Comparison of ENCODE assay signal across 9 mouse cellular contexts in the genomic region with DNA sequence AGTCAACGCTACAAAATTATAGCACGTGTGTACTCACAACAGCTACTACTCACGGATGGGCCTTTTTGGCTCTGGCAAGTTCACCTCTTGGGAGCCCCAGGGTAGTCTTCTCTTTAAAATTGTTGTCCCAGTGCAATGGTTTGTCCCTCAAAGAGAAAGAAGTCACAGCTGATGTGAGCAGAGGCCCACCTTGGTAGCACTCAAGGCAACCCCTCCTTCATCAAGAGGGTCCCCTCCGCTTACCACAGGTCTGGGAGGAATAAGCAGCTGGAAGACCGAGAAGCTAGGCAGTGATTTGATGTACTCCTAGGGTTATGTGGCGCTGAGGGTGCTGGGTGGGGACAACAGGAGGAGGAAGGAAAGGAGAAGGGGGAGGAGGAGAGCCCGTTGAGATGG. TPM values are rescaled to one million over a fixed set of nuclear protein-coding genes. Genes with fewer than 3 reads are reported as not detected.
DNase-seq lines count a peak whose midpoint lies in the region; ATAC-seq lines count a peak whose summit lies in the region.
"Had no signal": no experiment of that assay in that cellular context is flagged by ENCODE, and none has a peak within 500 bp of the region (broad histone marks: within the 10 kb centered on the region; RNA-seq: fewer than 3 reads in every experiment).

No protein-coding gene starts in this region.

- ATAC-seq in heart, embryonic 16.5 days (replicated peaks; ENCODE audit: extremely low read depth, insufficient read depth, low FRiP score): no peak
- no peak for ATAC-seq in hindbrain, embryonic 16.5 days
- ATAC-seq in midbrain, embryonic 13.5 days: no peak
- no peak for ATAC-seq in granulocyte monocyte progenitor cell, adult 5-6 weeks (replicated peaks; ENCODE audit: poor library complexity, severe bottlenecking)

- no peak overlapping the region for H3K27ac ChIP-seq in heart, embryonic 16.5 days (ENCODE audit: low read length)
- peak overlapping the region; percentile 81 for H3K27ac ChIP-seq in embryonic facial prominence, embryonic 10.5 days (replicated peaks)
- H3K27ac ChIP-seq in hindbrain, embryonic 16.5 days (ENCODE audit: low read depth, low read length): no peak overlapping the region
- H3K27ac ChIP-seq in midbrain, embryonic 13.5 days: no peak overlapping the region

- peak overlapping the region; percentile 59 for H3K4me3 ChIP-seq in heart, embryonic 16.5 days (ENCODE audit: low read length)
- peak overlapping the region; percentile 65 for H3K4me3 ChIP-seq in embryonic facial prominence, embryonic 10.5 days
- H3K4me3 ChIP-seq in hindbrain, embryonic 16.5 days (ENCODE audit: low read length): peak overlapping the region; percentile 41; the same call in 1 of the 2 replicates
- peak overlapping the region; percentile 47 for H3K4me3 ChIP-seq in midbrain, embryonic 13.5 days (replicated peaks)
- H3K4me3 ChIP-seq: myocyte had no signal

- H3K9me3 ChIP-seq in heart, embryonic 16.5 days (replicated peaks; ENCODE audit: control insufficient read depth, low read length): no peaks in the 10 kb centered on the region
- no peaks in the 10 kb centered on the region for H3K9me3 ChIP-seq in embryonic facial prominence, embryonic 10.5 days
- H3K9me3 ChIP-seq in hindbrain, embryonic 16.5 days (ENCODE audit: control insufficient read depth, low read length): no peaks in the 10 kb centered on the region
- no peaks in the 10 kb centered on the region for H3K9me3 ChIP-seq in midbrain, embryonic 13.5 days

- DNase-seq in heart, adult 8-10 months (ENCODE audit: low spot score): no peak
- no peak for DNase-seq in embryonic facial prominence, embryonic 10.5 days (ENCODE audit: low spot score)
- no peak for DNase-seq in adrenal gland, postnatal 25 days
- DNase-seq in left cerebral cortex, adult 8-10 months (ENCODE audit: low spot score in 2 of 2): no peak

- H3K4me1 ChIP-seq in heart, embryonic 16.5 days (ENCODE audit: control insufficient read depth, insufficient read depth, low read length): peaks cover 17% of the 10 kb centered on the region
- peaks cover 47% of the 10 kb centered on the region for H3K4me1 ChIP-seq in embryonic facial prominence, embryonic 10.5 days
- H3K4me1 ChIP-seq in hindbrain, embryonic 16.5 days (ENCODE audit: control insufficient read depth, insufficient read depth, low read depth, low read length): peaks cover 26% of the 10 kb centered on the region
- H3K4me1 ChIP-seq in midbrain, embryonic 13.5 days (replicated peaks): peaks cover 39% of the 10 kb centered on the region

- 44% methylated on average over 7 of the region's 7 CpGs for WGBS in heart, embryonic 16.5 days
- WGBS in embryonic facial prominence, embryonic 10.5 days: 33% methylated on average over 7 of the region's 7 CpGs
- 32% methylated on average over 7 of the region's 7 CpGs for WGBS in hindbrain, embryonic 16.5 days
- WGBS in midbrain, embryonic 13.5 days: 40% methylated on average over 7 of the region's 7 CpGs

- peak overlapping the region; percentile 78 for H3K9ac ChIP-seq in heart, embryonic 16.5 days (ENCODE audit: low read length)
- no peak overlapping the region for H3K9ac ChIP-seq in hindbrain, embryonic 16.5 days (ENCODE audit: low read depth, low read length)
- H3K9ac ChIP-seq in midbrain, embryonic 13.5 days (replicated peaks): peak overlapping the region; percentile 67

- H3K4me2 ChIP-seq in heart, embryonic 16.5 days (ENCODE audit: low read depth, low read length): peak overlapping the region; percentile 96
- H3K4me2 ChIP-seq in hindbrain, embryonic 16.5 days (ENCODE audit: low read length): peak overlapping the region; percentile 66
- peak overlapping the region; percentile 84 for H3K4me2 ChIP-seq in midbrain, embryonic 13.5 days (replicated peaks)

- H3K36me3 ChIP-seq in heart, embryonic 16.5 days (ENCODE audit: control insufficient read depth, insufficient read depth): no peaks in the 10 kb centered on the region
- H3K36me3 ChIP-seq in embryonic facial prominence, embryonic 10.5 days (replicated peaks): no peaks in the 10 kb centered on the region
- no peaks in the 10 kb centered on the region for H3K36me3 ChIP-seq in hindbrain, embryonic 16.5 days (ENCODE audit: control insufficient read depth, insufficient read depth, low read length)
- H3K36me3 ChIP-seq in midbrain, embryonic 13.5 days: no peaks in the 10 kb centered on the region

- H3K27me3 ChIP-seq in heart, embryonic 16.5 days (ENCODE audit: control insufficient read depth, insufficient read depth, low read length): peaks cover 12% of the 10 kb centered on the region
- peaks cover 84% of the 10 kb centered on the region for H3K27me3 ChIP-seq in embryonic facial prominence, embryonic 10.5 days (replicated peaks; ENCODE audit: low read depth, poor library complexity, severe bottlenecking)
- no peaks in the 10 kb centered on the region; the same call in 1 of the 2 replicates for H3K27me3 ChIP-seq in hindbrain, embryonic 16.5 days (replicated peaks; ENCODE audit: control insufficient read depth, insufficient read depth, low read length)
- peaks cover 48% of the 10 kb centered on the region for H3K27me3 ChIP-seq in midbrain, embryonic 13.5 days

RNA-seq across cellular contexts. Expression of a gene that starts 2.8 kb away (rescaled TPM):
- polyA plus RNA-seq in heart, embryonic 16.5 days (2015; fragmentation: Nextera tagmentation; extraction: Ambion mirVana): 2.2 and 2.7 TPM in 2 replicates
- total RNA-seq in heart, adult 8-10 months (2022): 1 to 10 TPM in 1 of 4 experiments, under 1 TPM in 3; 0.24 to 1.2 (median 0.55) TPM
- 2.4 and 3.1 TPM in 2 replicates for polyA plus RNA-seq in embryonic facial prominence, embryonic 10.5 days (2016; fragmentation: Nextera tagmentation; extraction: Ambion mirVana)
- 1.4 and 1.5 TPM in 2 replicates for polyA plus RNA-seq in hindbrain, embryonic 16.5 days (2015; fragmentation: Nextera tagmentation; extraction: Ambion mirVana)
- polyA plus RNA-seq in midbrain, embryonic 13.5 days (2015; fragmentation: Nextera tagmentation; extraction: Ambion mirVana): 1.1 and 1.3 TPM in 2 replicates
- total RNA-seq in granulocyte monocyte progenitor cell, adult 5-6 weeks (2014; fragmentation: Nextera tagmentation): not detected in 2 replicates
- total RNA-seq in granulocyte monocyte progenitor cell, adult 5-6 weeks (2017): 0.73 TPM in 1 of 2 replicates, not detected in the other
- 5.0 and 5.9 TPM in 2 replicates for total RNA-seq in adrenal gland, postnatal 25 days (2021)
- 1 to 10 TPM; 7.7 to 9.5 (median 9.3) TPM for total RNA-seq in left cerebral cortex, adult 8-10 months (2022)

RNA-seq across cellular contexts. Expression of a gene that starts 7.0 kb away (rescaled TPM):
- 90.0 and 90.4 TPM in 2 replicates for polyA plus RNA-seq in heart, embryonic 16.5 days (2015; fragmentation: Nextera tagmentation; extraction: Ambion mirVana)
- total RNA-seq in heart, adult 8-10 months (2022): 10 to 100 TPM; 23.8 to 27.7 (median 25.3) TPM
- 134 and 135 TPM in 2 replicates for polyA plus RNA-seq in embryonic facial prominence, embryonic 10.5 days (2016; fragmentation: Nextera tagmentation; extraction: Ambion mirVana)
- 99.3 and 108 TPM in 2 replicates for polyA plus RNA-seq in hindbrain, embryonic 16.5 days (2015; fragmentation: Nextera tagmentation; extraction: Ambion mirVana)
- polyA plus RNA-seq in midbrain, embryonic 13.5 days (2015; fragmentation: Nextera tagmentation; extraction: Ambion mirVana): 121 and 123 TPM in 2 replicates
- total RNA-seq in granulocyte monocyte progenitor cell, adult 5-6 weeks (2014; fragmentation: Nextera tagmentation): 20.2 and 26.8 TPM in 2 replicates
- total RNA-seq in granulocyte monocyte progenitor cell, adult 5-6 weeks (2017): 16.2 and 18.6 TPM in 2 replicates
- total RNA-seq in adrenal gland, postnatal 25 days (2021): 46.1 and 57.5 TPM in 2 replicates
- total RNA-seq in left cerebral cortex, adult 8-10 months (2022): 10 to 100 TPM; 30.5 to 38.9 (median 34.4) TPM

RNA-seq across cellular contexts. Expression of a gene that starts 29.5 kb away (rescaled TPM):
- 20.1 and 22.5 TPM in 2 replicates for polyA plus RNA-seq in heart, embryonic 16.5 days (2015; fragmentation: Nextera tagmentation; extraction: Ambion mirVana)
- total RNA-seq in heart, adult 8-10 months (2022): 10 to 100 TPM in 1 of 4 experiments, 1 to 10 TPM in 3; 8.4 to 11.3 (median 8.7) TPM
- polyA plus RNA-seq in embryonic facial prominence, embryonic 10.5 days (2016; fragmentation: Nextera tagmentation; extraction: Ambion mirVana): 53.9 and 56.0 TPM in 2 replicates
- polyA plus RNA-seq in hindbrain, embryonic 16.5 days (2015; fragmentation: Nextera tagmentation; extraction: Ambion mirVana): 44.9 and 47.2 TPM in 2 replicates
- polyA plus RNA-seq in midbrain, embryonic 13.5 days (2015; fragmentation: Nextera tagmentation; extraction: Ambion mirVana): 41.7 and 43.0 TPM in 2 replicates
- 8.4 and 18.9 TPM in 2 replicates for total RNA-seq in granulocyte monocyte progenitor cell, adult 5-6 weeks (2014; fragmentation: Nextera tagmentation)
- total RNA-seq in granulocyte monocyte progenitor cell, adult 5-6 weeks (2017): 12.2 and 27.1 TPM in 2 replicates
- total RNA-seq in adrenal gland, postnatal 25 days (2021): 29.2 and 31.5 TPM in 2 replicates
- 10 to 100 TPM; 29.6 to 41.9 (median 38.2) TPM for total RNA-seq in left cerebral cortex, adult 8-10 months (2022)

RNA-seq across cellular contexts. Expression of a gene that starts 34.1 kb away (rescaled TPM):
- polyA plus RNA-seq in heart, embryonic 16.5 days (2015; fragmentation: Nextera tagmentation; extraction: Ambion mirVana): 10.8 and 13.9 TPM in 2 replicates
- under 1 TPM; 0.28 to 1.00 (median 0.73) TPM for total RNA-seq in heart, adult 8-10 months (2022)
- 87.6 and 94.6 TPM in 2 replicates for polyA plus RNA-seq in embryonic facial prominence, embryonic 10.5 days (2016; fragmentation: Nextera tagmentation; extraction: Ambion mirVana)
- 2.3 and 2.5 TPM in 2 replicates for polyA plus RNA-seq in hindbrain, embryonic 16.5 days (2015; fragmentation: Nextera tagmentation; extraction: Ambion mirVana)
- polyA plus RNA-seq in midbrain, embryonic 13.5 days (2015; fragmentation: Nextera tagmentation; extraction: Ambion mirVana): 2.0 and 2.8 TPM in 2 replicates
- total RNA-seq in granulocyte monocyte progenitor cell, adult 5-6 weeks (2014; fragmentation: Nextera tagmentation): not detected in 2 replicates
- total RNA-seq in granulocyte monocyte progenitor cell, adult 5-6 weeks (2017): not detected in 2 replicates
- 0.76 TPM in 1 of 2 replicates, not detected in the other for total RNA-seq in adrenal gland, postnatal 25 days (2021)
- 1 to 10 TPM; 2.1 to 3.1 (median 2.9) TPM for total RNA-seq in left cerebral cortex, adult 8-10 months (2022)
